Mouse (Mus musculus) intestine, postnatal 0 days (tissue): Measurements from ENCODE around the gene Trub2. TPM values are rescaled to one million over a fixed set of nuclear protein-coding genes. Genes with fewer than 3 reads are reported as not detected.

Experiments
- ATAC-seq: fragments of 200-750 bp; cut with Nextera tagmentation; 2 replicates; pipeline ENCODE4 v1.8.0; 2017; ENCODE audit warnings: mild to moderate bottlenecking, moderate TSS enrichment, moderate library complexity
- H3K27ac ChIP-seq: fragments of 300-500 bp; sonication (generic); 2 replicates; pipeline ENCODE4 v1.5.1; 2014; ENCODE audit warnings: mild to moderate bottlenecking, low read depth, low read length, moderate library complexity
- H3K27me3 ChIP-seq: fragments of 300-500 bp; sonication (generic); replicated peaks from 2 replicates; pipeline ENCODE4 v1.6.1; 2014; ENCODE audit warnings: low read length, mixed read lengths; ENCODE audit not compliant: control insufficient read depth, insufficient read depth
- H3K36me3 ChIP-seq: fragments of 300-500 bp; sonication (generic); 2 replicates; pipeline ENCODE4 v1.6.1; 2014; ENCODE audit warnings: mild to moderate bottlenecking, moderate library complexity; ENCODE audit not compliant: control insufficient read depth, insufficient read depth
- H3K4me1 ChIP-seq: fragments of 300-500 bp; sonication (generic); replicated peaks from 2 replicates; pipeline ENCODE4 v1.6.1; 2014; ENCODE audit warnings: antibody characterized with exemption, low read length, mixed read lengths; ENCODE audit not compliant: control insufficient read depth, insufficient read depth
- H3K4me2 ChIP-seq: fragments of 300-500 bp; sonication (generic); replicated peaks from 2 replicates; pipeline ENCODE4 v1.6.1; 2014; ENCODE audit warnings: low read depth, mild to moderate bottlenecking, moderate library complexity
- H3K4me3 ChIP-seq: fragments of 300-500 bp; sonication (generic); 2 replicates; pipeline ENCODE4 v1.5.1; 2014; ENCODE audit warnings: low read depth, low read length
- H3K9ac ChIP-seq: fragments of 300-500 bp; sonication (generic); 2 replicates; pipeline ENCODE4 v1.6.1; 2014; ENCODE audit warnings: mild to moderate bottlenecking, low read depth, low read length
- H3K9me3 ChIP-seq: fragments of 300-500 bp; sonication (generic); 2 replicates; pipeline ENCODE4 v1.6.1; 2016; ENCODE audit warnings: mixed run types; ENCODE audit not compliant: control insufficient read depth
- CTCF ChIP-seq: sonication (generic); IDR thresholded peaks from 2 replicates; pipeline ENCODE4 v1.5.1; 2016; ENCODE audit warnings: low read depth, mild to moderate bottlenecking, control low read depth, antibody characterized with exemption, moderate library complexity
- WGBS: fragments of 180-500 bp; shearing (Covaris S2); extraction: QIAGEN DNeasy Blood & Tissue Kit; methylation state at CpG from one replicate; pipeline ENCODE4 v1.1.7; 2014; 5-methylcytosine and 5-hydroxymethylcytosine counted together
- polyA plus RNA-seq: library from polyadenylated mRNA; unstranded; fragments of >200 nt; fragmentation: Nextera tagmentation; extraction: Ambion mirVana; gene quantifications from 2 replicates; pipeline ENCODE4 v1.2.1, GENCODE M21; 2015

Gene Trub2
- polyA plus RNA-seq, 1 experiment from 2014 or later = 23.5 TPM

DNA sequence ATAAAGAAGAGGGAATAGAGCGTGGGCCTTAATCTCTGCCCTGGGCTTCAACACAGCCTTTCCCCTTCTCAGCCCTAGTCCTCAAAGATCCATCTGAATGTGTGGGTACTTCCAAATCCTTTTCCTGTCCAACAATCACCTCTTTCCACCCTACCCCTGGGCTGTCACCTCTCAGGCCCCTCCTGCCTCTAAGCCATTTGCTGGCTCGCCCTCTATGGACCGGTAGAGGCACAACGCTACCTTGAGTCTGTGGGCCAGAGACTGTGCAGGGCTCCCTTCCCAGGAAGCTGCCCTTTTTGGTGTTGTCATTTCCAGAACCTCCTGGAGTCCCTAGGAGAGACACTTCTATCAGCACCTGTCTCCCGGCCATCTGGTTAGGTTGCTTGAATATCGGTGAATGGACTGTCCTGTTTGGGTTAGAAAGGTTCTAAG lies 15.1 kb upstream of the Trub2 start:
- H3K27ac ChIP-seq = peak overlapping the region; percentile 63; the same call in 1 of the 2 replicates

GRCm38 (mm10) chr2:29802827-29803201 lies 14.5 kb upstream of the Trub2 start:
- Histone ChIP-seq H3K36me3 (peaks cover 36% of the 10 kb centered on the region), H3K9me3 (no peaks in the 10 kb centered on the region), H3K4me1 (no peaks in the 10 kb centered on the region), H3K9ac (peak overlapping the region; percentile 77), H3K4me3 (peak overlapping the region; percentile 62), H3K4me2 (peak overlapping the region; percentile 78), H3K27ac (peak overlapping the region; percentile 63), H3K27me3 (no peaks in the 10 kb centered on the region)
- TF ChIP-seq CTCF = no peak
- no peak; the same call in 1 of the 2 replicates for ATAC-seq
- under 1% methylated on average over 27 of the region's 39 CpGs for WGBS

More for the DNA sequence above, 15.1 kb upstream of the Trub2 start:
- peaks cover 42% of the 10 kb centered on the region for H3K36me3 ChIP-seq
- ATAC-seq = peak; percentile 46; the same call in 1 of the 2 replicates
- peak overlapping the region; percentile 78 for H3K4me2 ChIP-seq
- H3K27me3 ChIP-seq = no peaks in the 10 kb centered on the region
- peak; percentile 76 for TF ChIP-seq CTCF
- H3K4me3 ChIP-seq = peak overlapping the region; percentile 62
- 20% methylated on average over 6 of the region's 6 CpGs for WGBS
- no peaks in the 10 kb centered on the region for H3K9me3 ChIP-seq
- H3K9ac ChIP-seq = peak overlapping the region; percentile 77
- H3K4me1 ChIP-seq = no peaks in the 10 kb centered on the region

DNA sequence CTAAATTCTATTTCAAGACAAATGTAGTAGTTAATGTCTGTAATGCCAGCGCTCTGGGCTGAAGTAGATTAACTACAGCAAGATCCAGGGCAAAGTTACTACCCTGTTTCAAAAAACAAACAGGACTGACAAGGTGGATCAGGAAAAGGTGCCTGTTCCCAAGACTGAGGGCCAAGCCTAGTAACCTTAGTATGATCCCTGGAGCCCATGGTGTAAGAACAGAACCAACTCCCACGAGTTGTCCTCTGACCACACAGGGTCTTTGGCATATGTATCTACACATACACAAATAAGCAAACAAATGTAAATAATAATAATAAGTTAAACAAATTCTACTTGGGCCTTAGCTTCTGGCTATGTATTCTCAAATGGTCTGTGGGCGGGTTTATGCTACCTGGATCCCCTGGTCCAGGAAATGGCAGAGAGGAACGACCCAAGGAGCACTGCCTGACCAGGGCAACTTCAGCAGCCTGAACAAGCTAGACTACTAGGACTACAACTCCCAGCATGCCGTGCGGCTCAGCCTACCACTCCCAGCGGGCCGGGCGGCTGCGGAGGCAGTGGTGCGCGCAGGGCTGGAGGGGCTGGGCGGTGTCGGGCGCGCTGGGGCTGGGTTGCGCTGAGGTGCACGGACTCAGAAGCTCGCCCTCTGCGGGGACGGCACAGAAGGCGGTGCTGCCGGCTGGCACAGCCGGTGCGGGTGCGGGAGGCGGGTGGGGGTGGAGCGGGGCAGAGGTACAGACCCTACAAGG lies 13.9 kb upstream of the Trub2 start, which contains the start of gene Slc27a4:
Gene Slc27a4 (plus strand): TSS at position 560 of the 752 bp plus-strand sequence.
- peak; percentile 55 for TF ChIP-seq CTCF
- WGBS = 4% methylated on average over 26 of the region's 28 CpGs
- peak within 1 kb of the TSS; percentile 63 for H3K27ac ChIP-seq
- no peaks in the 10 kb centered on the region for H3K27me3 ChIP-seq
- H3K9ac ChIP-seq = peak within 1 kb of the TSS; percentile 77
- H3K4me1 ChIP-seq = no peaks in the 10 kb centered on the region
- peaks cover 30% of the 10 kb centered on the region for H3K36me3 ChIP-seq
- no peaks in the 10 kb centered on the region for H3K9me3 ChIP-seq
- peak within 1 kb of the TSS; percentile 62 for H3K4me3 ChIP-seq
- peak within 1 kb of the TSS; percentile 78 for H3K4me2 ChIP-seq
- peak; percentile 93 for ATAC-seq

DNA sequence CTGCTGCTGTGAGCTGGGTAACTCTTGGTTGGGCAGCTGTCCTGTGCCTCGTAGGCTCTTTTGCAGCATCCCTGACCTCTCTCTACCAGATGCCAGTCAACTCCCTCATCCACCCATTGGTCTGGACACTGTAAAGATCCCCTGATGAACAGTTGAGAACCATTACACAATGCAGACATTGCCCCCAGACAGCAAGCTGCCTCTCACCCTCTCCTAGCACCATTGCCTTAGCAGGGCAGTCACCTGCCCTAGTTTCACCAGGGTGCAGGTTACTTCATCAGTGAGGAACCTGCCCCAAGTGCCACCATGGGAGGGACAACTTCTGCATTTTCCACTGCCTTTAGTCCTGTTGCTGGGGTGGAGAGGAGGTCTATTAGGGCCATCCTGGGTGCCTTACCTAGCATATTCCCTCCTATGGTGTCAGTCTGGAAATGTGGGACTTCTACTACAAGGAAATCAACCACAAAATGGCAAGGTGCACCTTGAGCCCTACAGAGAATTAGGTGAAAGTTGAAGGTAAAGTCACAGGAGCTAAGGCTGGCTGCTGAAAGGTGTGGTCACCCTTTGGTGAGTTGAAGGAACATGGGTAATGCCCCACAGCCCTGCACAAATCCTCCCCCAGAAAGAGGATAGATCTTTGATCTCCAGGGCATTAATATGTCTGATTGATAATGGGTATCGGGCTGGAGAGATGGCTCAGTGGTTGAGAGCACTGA lies 4.6 kb upstream of the Trub2 start:
- Histone ChIP-seq H3K27me3 (no peaks in the 10 kb centered on the region), H3K9me3 (no peaks in the 10 kb centered on the region), H3K4me3 (no peak overlapping the region), H3K27ac (peak overlapping the region; percentile 88), H3K4me2 (no peak overlapping the region), H3K4me1 (no peaks in the 10 kb centered on the region), H3K36me3 (peaks cover 44% of the 10 kb centered on the region; the same call in 1 of the 2 replicates), H3K9ac (no peak overlapping the region)
- WGBS = 56% methylated on average over 2 of the region's 2 CpGs
- TF ChIP-seq CTCF = no peak
- ATAC-seq = peak; percentile 87

GRCm38 (mm10) chr2:29787104-29787917 lies 991 bp downstream of the Trub2 start, which contains the start of gene Coq4:
Gene Coq4 (plus strand): TSS chr2:29787493.
- TF ChIP-seq CTCF = no peak

More at GRCm38 (mm10) chr2:29787104-29787917, 991 bp downstream of the Trub2 start, which contains the start of gene Coq4:
- H3K4me2 ChIP-seq = peak within 1 kb of the TSS; percentile 93
- H3K4me3 ChIP-seq = peak within 1 kb of the TSS; percentile 72
- no peaks in the 10 kb centered on the region for H3K9me3 ChIP-seq
- no peaks in the 10 kb centered on the region for H3K27me3 ChIP-seq
- H3K4me1 ChIP-seq = 0 out of 2 replicates have a peak, but pooled peaks cover 3% of the 10 kb centered on the region
- under 1% methylated on average over 31 of the region's 31 CpGs for WGBS
- ATAC-seq = peak; percentile 84
- H3K9ac ChIP-seq = peak within 1 kb of the TSS; percentile 73
- H3K27ac ChIP-seq = peak within 1 kb of the TSS; percentile 66; the same call in 1 of the 2 replicates
- H3K36me3 ChIP-seq = peaks cover 56% of the 10 kb centered on the region
